In genomic region chr3:20304758-20305352, GRCm38 (mm10) we compare ENCODE assay signal across 11 mouse cellular contexts. TPM values are rescaled to one million over a fixed set of nuclear protein-coding genes. Genes with fewer than 3 reads are reported as not detected.
DNase-seq lines count a peak whose midpoint lies in the region; ATAC-seq and TF ChIP-seq lines count a peak whose summit lies in the region.
"Had no signal": no experiment of that assay in that cellular context is flagged by ENCODE, and none has a peak within 500 bp of the region (broad histone marks: within the 10 kb centered on the region; RNA-seq: fewer than 3 reads in every experiment).

No protein-coding gene starts in this region.

- H3K36me3 ChIP-seq in midbrain, embryonic 16.5 days (ENCODE audit: control insufficient read depth, insufficient read depth, low read length): no peaks in the 10 kb centered on the region
- no peaks in the 10 kb centered on the region for H3K36me3 ChIP-seq in kidney, embryonic 15.5 days
- H3K36me3 ChIP-seq: heart, embryonic 15.5 days had no signal

- no peaks in the 10 kb centered on the region for H3K9me3 ChIP-seq in midbrain, embryonic 16.5 days (replicated peaks; ENCODE audit: control insufficient read depth, low read length, poor library complexity, severe bottlenecking)
- H3K9me3 ChIP-seq in kidney, embryonic 15.5 days (replicated peaks): no peaks in the 10 kb centered on the region
- H3K9me3 ChIP-seq: heart, embryonic 15.5 days had no signal

- WGBS in midbrain, embryonic 16.5 days: 75% methylated on average over 2 of the region's 2 CpGs
- 52% methylated on average over 2 of the region's 2 CpGs for WGBS in kidney, embryonic 15.5 days

- no peaks in the 10 kb centered on the region for H3K4me1 ChIP-seq in midbrain, embryonic 16.5 days (ENCODE audit: control insufficient read depth, insufficient read depth, low read length)
- H3K4me1 ChIP-seq in kidney, embryonic 15.5 days: 0 out of 2 replicates have a peak, but pooled peaks cover 2% of the 10 kb centered on the region
- H3K4me1 ChIP-seq: heart, embryonic 15.5 days had no signal

- DNase-seq in gastrocnemius, adult 2 months: peak; percentile 17
- no peak for DNase-seq in gastrocnemius, postnatal 14 days
- peak; percentile 51 for DNase-seq in CD4-positive, CD25-positive, alpha-beta regulatory T cell, adult 2 months (ENCODE audit: low read depth, low spot score)
- DNase-seq in heart, postnatal 36 days: peak; percentile 8 to 14
- DNase-seq in lung, postnatal 14 days: peak; percentile 1
- DNase-seq in cerebellum, postnatal 4 days (ENCODE audit: low spot score in 2 of 2): no peak
- DNase-seq: cerebellum, postnatal 14 days had no signal

- H3K27ac ChIP-seq in gastrocnemius, adult 2 months: no peak overlapping the region
- H3K27ac ChIP-seq in midbrain, embryonic 16.5 days (ENCODE audit: low read length): no peak overlapping the region
- H3K27ac ChIP-seq in kidney, embryonic 15.5 days: no peak overlapping the region
- H3K27ac ChIP-seq: heart, embryonic 15.5 days had no signal

- H3K4me3 ChIP-seq in gastrocnemius, adult 2 months: no peak overlapping the region
- H3K4me3 ChIP-seq in midbrain, embryonic 16.5 days (ENCODE audit: low read depth, low read length): no peak overlapping the region
- H3K4me3 ChIP-seq in kidney, embryonic 15.5 days (replicated peaks): no peak overlapping the region
- H3K4me3 ChIP-seq: heart, embryonic 15.5 days had no signal

- H3K27me3 ChIP-seq in midbrain, embryonic 16.5 days (ENCODE audit: control insufficient read depth, insufficient read depth, low read depth, low read length): no peaks in the 10 kb centered on the region
- no peaks in the 10 kb centered on the region for H3K27me3 ChIP-seq in kidney, embryonic 15.5 days
- H3K27me3 ChIP-seq: heart, embryonic 15.5 days had no signal

- intact Hi-C loops in gastrocnemius, adult 2 months (cut with DNase I): no loop called here
- intact Hi-C loops in gastrocnemius, postnatal 14 days (cut with DNase I; ENCODE audit: low total_unique reads): no loop called here
- intact Hi-C loops in heart, postnatal 36 days (cut with DNase I): no loop called here

- no peak overlapping the region for H3K9ac ChIP-seq in midbrain, embryonic 16.5 days (ENCODE audit: low read depth, low read length)
- no peak overlapping the region for H3K9ac ChIP-seq in kidney, embryonic 15.5 days
- H3K9ac ChIP-seq: heart, embryonic 15.5 days had no signal

- no peak for TF ChIP-seq CTCF in gastrocnemius, adult 2 months (IDR thresholded peaks at IDR 0.05)

- no peak overlapping the region for H3K4me2 ChIP-seq in midbrain, embryonic 16.5 days (ENCODE audit: low read length)
- H3K4me2 ChIP-seq in kidney, embryonic 15.5 days: no peak overlapping the region
- H3K4me2 ChIP-seq: heart, embryonic 15.5 days had no signal

- no peak for ATAC-seq in midbrain, embryonic 16.5 days
- ATAC-seq in kidney, embryonic 15.5 days (replicated peaks; ENCODE audit: low FRiP score): no peak

RNA-seq across cellular contexts. Expression of gene Cpb1, which starts 29.3 kb away (rescaled TPM):
- total RNA-seq in gastrocnemius, adult 2 months (2021): not detected
- under 1 TPM; 0.09 to 0.10 TPM for total RNA-seq in gastrocnemius, postnatal 14 days (2021)
- total RNA-seq in heart, postnatal 36 days (2021): not detected
- polyA plus RNA-seq in midbrain, embryonic 16.5 days (2015; fragmentation: Nextera tagmentation; extraction: Ambion mirVana): 0.06 TPM in 1 of 2 replicates, not detected in the other
- polyA plus RNA-seq in kidney, embryonic 15.5 days (2015; fragmentation: Nextera tagmentation; extraction: Ambion mirVana): 0.27 and 0.48 TPM in 2 replicates
- total RNA-seq: midbrain, postnatal 0 days had no signal

Comparison
In these comparisons a context has a peak if more than half of its experiments do, and no peak if none do; other contexts are left out.
1. DNase-seq: peak in gastrocnemius, adult 2 months (single experiment), CD4-positive, CD25-positive, alpha-beta regulatory T cell, adult 2 months (single experiment), heart, postnatal 36 days (2 of 2) and lung, postnatal 14 days (single experiment); none in gastrocnemius, postnatal 14 days (single experiment) and cerebellum, postnatal 4 days (0 of 2).